In the genomic region with DNA sequence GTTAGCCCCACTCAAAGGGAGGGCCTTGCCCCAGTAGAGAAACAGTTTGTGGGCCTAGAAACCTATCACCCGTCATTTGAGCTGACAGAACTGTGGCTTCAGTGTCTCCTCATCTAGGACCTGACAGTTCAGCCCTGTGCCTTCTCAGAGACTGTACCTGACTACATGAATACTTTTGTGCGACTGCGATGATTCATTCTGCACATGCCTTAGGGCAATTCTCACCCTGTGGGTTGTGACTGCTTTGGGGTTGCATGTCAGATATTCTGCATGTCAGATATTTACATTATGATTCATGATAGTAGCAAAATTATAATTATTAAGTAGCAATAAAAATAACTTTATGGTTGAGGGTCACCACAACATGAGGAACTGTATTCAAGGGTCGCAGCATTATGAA, we compare ENCODE assay signal across 21 mouse cellular contexts.
"Had no signal": no experiment of that assay in that cellular context is flagged by ENCODE, and none has a peak within 500 bp of the region (broad histone marks: within the 10 kb centered on the region; RNA-seq: fewer than 3 reads in every experiment).

No protein-coding gene starts in this region.

- H3K4me1 ChIP-seq: kidney, embryonic 15.5 days; megakaryocyte, embryonic 14.5 days; neural tube, embryonic 12.5 days; neural tube, embryonic 15.5 days; stomach, embryonic 15.5 days had no signal

- H3K27ac ChIP-seq: kidney, embryonic 15.5 days; layer of hippocampus, adult 2 months; liver, embryonic 14.5 days; midbrain, embryonic 10.5 days; midbrain, embryonic 15.5 days; neural tube, embryonic 12.5 days; neural tube, embryonic 15.5 days; stomach, embryonic 15.5 days had no signal

- DNase-seq: kidney, adult 11 months; kidney, adult 8-10 months; kidney, postnatal 14 days; layer of hippocampus, adult 9-11 months; liver, postnatal 0 days; lung, embryonic 14.5 days; lung, postnatal 36 days; right cerebral cortex, adult 18-20 months; right cerebral cortex, postnatal 14 days; spleen, adult 18-20 months; thymus, postnatal 25 days had no signal

- H3K36me3 ChIP-seq: kidney, embryonic 15.5 days; midbrain, embryonic 10.5 days; midbrain, embryonic 15.5 days; neural tube, embryonic 12.5 days; neural tube, embryonic 15.5 days; stomach, embryonic 15.5 days had no signal

- H3K27me3 ChIP-seq: kidney, embryonic 15.5 days; midbrain, embryonic 15.5 days; neural tube, embryonic 12.5 days; stomach, embryonic 15.5 days had no signal

- H3K9me3 ChIP-seq: kidney, embryonic 15.5 days; megakaryocyte, embryonic 14.5 days; midbrain, embryonic 10.5 days; midbrain, embryonic 15.5 days; neural tube, embryonic 12.5 days; neural tube, embryonic 15.5 days; stomach, embryonic 15.5 days had no signal

- ATAC-seq: liver, postnatal 0 days; lung, postnatal 0 days; midbrain, embryonic 15.5 days had no signal

- H3K4me3 ChIP-seq: kidney, embryonic 15.5 days; layer of hippocampus, adult 2 months; megakaryocyte, embryonic 14.5 days; midbrain, embryonic 10.5 days; midbrain, embryonic 15.5 days; neural tube, embryonic 12.5 days; neural tube, embryonic 15.5 days; stomach, embryonic 15.5 days had no signal
